Mouse (Mus musculus) ovary, postnatal 10 days (tissue): ENCODE results near the gene Hoxa6.

ENCODE experiments used
- DNase-seq: peaks from one replicate; pipeline ENCODE4 v3.0.0; 2022; ENCODE audit warnings: low spot score

Hoxa6 gene

DNA sequence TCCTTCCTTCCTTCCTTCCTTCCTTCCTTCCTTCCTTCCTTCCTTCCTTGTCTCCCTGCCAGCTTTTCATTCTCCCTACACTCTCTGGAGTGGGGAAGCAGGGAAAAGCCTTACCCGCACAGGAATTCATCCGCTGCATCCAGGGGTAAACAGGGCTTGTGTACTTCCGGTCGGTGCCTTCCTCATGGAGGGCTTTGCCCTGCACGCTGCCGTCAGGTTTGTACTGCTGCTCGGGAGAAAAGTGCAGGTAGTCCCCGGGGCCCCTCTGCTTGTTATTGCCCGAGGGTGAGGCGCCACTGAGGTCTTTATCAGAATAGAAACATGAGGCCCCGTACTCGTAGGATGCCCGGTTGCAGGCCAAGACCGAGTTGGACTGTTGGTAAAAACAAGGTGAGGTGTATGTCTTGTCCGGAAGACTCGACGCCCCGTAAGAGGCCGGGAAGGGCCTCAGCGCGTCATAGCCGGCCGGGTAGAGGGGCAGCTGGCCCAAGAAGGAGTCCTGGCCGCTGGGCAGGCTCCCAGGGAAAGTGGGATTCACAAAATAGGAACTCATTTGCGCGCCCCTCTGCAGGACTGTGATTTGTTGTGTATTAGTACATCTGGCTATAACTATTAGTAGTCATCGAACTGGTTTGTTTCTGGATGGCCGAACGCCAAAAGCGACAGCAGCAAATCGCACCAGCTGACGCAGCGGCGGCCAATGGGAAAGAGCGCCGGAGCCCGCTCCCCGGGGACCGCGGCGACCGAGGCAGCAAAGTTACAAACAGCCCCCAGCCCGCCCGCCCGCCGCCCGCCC, at the start of gene Hoxa6:
Gene Hoxa6, minus strand, starts transcription at position 651 of the 796 bp plus-strand sequence.
- DNase-seq: peak; percentile 21

DNA sequence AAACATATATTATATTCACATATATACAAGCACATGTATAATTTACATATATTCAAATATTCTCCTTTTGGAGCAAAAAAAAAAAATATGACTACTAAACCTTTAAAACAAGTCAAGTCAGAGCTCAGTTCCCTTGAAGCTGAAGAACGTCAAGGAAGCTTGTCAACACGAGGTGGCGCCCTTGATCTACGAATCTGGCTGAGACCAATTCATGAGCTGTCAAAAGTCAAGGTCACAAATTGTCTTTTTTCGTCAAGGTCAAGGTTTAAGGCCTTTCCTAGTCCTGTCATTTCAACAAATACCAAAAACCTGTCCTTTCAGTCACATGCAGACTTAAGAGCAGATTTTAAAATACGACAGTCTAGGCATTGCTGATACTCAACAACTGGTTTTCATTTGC, 48.4 kb upstream of the Hoxa6 start:
- no peak for DNase-seq

DNA sequence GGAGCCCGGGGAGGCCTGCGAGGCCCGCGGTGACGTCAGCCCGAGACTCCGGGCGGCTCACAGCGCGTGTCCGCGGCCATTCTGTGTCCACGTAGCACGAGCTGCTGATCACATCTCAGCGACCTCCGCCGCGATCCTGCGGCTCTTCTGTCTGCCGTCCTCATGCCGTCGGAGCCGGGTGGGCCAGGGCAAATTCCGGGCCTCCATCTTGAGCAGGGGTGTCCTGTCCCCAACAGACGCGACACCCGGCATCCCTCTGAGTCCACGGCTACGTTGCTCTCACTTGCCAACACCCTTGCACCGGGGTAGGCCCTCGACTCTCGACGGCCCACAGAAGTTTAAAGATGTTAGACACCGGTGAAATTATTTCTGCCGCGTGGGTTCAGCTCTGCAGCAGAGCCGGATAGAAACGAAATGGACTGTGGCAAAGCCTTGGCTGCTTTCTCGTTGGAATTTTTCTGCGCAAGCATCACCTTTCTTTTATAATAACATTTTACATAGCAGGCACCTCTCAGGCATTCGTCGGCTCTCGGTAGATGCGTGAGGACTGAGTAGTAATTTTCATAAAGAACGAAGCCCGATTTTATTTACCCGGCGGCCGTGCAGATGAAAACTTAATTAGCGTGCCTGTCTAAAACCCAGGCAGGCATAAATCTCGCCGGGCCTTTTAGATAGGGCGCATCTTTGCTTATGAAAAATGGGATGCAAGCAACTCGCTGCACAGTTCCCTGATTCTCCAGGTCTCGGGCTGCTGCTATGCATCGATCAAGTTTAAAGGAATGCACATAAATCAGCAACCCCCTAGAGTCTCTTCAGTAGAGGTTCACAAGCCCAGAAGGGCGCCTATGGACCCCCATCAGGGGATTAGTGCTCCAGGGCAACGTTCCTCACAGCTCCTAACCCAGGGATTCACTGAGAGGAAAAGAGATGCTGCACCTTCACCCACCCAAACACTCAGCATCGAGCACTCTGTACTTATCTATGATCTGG, 45.3 kb upstream of the Hoxa6 start:
- DNase-seq: no peak

DNA sequence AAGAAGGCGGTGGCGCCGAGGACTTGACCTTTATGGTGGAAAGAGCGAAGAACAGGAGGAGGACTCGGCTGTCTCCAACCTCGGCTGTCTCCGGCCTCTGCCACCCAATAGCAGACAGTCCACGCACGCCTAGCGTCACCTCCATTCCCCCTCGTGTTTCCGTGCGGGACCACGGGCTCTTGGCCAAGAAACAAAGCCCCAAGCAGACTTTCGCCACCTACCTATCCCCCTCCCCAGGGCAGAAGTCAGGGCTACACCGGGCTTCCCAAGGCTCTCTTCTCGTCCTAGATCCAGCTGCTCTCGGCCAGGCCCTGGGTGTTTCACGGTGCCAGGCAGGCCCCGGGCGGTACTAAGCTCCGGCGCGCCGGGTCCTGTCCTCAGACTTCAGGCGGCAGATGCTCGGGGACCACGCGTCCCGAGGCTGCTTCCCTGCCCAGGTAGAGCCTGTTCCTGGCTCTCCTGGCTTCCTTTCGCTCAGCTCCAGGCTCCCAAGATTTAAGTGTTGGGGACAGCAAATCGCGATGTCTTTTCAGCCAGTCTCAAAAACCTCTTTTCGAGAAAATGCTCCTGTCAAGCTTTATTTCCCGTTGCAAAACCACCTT, 44.4 kb upstream of the Hoxa6 start:
- DNase-seq: no peak

DNA sequence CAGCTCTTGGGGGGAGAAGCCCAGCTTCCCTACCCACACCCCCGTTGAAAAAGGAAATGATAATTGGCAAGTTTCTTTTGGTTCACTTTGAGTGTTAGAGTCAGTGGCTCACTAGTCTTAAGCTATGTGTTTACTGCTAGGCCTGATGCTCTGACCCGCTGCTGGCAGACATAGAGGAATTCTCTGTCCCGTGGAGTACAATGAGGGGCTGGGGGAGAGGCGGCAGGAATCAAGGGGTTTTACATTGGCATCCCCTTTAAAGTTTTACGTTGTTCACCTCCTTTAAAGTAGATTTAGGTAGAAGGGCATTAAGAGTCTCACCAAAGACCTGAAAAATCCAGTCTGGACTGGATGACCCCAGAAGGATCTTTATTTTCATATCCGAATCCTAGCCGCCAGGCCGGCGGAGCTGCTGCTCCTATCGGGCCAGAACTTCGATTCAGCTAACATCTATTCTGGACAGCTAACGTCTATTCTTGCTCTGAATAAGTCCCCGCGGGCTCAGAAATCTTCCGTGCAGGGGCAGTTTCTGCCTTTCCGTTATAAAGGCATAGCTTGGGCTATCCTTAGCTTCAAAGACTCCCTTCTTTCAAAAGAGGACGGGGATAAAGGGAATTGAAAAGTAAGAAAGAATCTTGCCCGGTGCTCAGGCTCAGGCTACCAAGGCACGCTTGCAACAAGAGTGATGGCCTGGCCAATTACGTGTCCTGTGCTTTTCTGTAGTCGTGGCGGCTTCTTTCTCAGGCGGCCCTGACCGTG, 43.7 kb upstream of the Hoxa6 start:
- no peak for DNase-seq

DNA sequence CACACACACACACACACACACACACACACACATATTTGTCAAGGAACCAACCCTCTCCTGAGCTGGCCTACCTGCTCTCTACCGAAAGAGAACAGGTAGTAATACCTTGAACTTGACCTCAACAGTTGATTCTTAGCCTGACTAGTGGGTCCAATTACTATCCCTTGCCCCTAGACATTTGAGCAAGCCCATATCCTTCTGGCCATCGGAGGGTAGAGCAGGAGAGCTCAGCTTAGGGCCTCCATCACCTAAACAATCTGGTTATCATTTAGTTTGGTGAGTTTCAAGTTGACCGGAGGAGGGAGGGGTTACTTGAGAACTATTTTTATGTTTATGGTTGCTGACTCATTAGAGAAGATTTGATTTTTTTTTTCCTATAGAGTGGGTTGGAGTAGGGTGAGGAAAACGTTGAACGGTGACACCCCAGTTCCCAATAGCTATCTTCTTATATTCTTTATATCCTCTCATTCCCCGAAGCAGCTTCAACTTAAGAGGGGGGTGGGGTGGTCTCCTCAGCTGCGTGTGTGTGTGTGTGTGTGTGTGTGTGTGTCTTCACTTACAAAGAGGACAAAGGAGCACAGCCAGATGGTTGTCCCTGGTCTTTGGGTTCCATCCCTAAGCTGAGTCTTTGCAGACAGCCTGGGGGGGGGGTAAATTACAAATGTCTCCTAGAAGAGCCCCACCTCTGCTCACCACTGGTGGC, 42.8 kb upstream of the Hoxa6 start:
- no peak for DNase-seq

DNA sequence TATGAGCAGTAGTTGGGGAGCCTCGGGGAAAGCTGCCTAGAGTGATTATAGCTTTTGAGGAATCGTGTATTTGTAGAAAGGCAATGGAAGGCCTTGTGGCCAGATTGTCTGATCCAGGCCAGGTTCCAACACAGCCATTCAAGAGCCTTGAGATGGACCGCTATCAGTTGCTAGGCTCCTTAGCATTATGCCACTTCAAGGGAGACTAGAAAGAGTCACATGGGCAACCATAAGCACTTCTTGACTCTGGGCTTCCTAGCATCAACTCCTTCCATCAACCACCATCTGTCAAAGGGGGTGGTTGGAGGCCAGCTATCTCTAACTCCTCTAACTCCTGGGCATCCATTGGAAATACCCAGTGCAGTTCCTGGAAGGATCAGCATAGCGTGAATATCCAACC, 41.3 kb upstream of the Hoxa6 start:
- DNase-seq: no peak

DNA sequence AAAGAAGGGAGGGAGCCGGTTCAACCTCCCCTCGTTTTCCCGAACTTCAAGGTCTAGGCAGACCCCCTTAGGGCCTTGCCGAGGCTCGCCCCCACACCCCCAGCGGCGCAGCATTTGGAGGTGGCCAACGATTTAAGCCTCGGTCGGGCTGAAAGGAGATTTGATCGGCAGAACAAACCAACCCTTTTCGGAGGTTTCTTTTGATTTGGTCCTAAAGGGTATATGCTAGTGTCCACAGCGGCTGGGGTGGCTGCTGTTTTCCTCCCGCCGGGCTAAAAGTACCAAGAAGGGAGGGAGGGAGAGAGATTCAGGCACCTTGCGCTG, 40.9 kb upstream of the Hoxa6 start:
- DNase-seq: no peak

DNA sequence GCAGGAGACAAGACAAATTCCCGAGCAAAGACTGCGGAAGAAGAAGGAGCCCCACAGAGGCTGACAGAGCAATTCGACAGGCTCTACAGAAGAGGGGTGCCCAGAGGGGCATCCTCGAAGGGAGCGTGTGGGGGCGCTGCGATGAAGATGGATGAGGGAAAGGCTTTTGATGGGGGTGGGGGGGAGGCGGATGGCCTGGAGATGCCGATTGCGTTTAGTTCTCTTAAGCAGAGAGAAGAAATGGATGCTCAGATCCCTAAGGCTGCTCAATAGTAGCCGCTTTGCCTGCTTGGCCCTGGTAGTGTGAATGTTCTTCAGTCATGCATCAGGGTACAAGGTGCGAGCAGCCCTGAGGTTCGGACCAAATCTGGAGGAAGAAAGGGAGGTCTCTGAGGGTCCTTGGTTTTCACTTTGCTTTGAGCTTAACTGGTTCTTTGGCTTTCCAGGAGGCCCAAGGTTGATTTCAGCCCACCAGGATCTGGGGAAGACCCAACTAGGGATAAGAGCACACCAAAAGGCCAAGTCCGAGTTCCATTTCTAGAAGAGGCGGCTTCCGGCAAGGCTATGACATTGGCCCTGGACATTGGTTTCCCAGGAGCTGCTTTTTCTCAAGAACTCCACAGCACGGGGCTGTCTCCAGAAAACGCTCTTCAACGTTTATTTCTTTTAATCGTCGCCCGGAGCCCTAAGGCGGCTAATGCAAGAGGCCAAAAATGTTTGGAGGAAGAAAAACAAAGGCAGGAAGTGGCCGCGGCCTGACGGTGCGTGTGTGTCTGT, 40.3 kb upstream of the Hoxa6 start:
- DNase-seq: no peak

DNA sequence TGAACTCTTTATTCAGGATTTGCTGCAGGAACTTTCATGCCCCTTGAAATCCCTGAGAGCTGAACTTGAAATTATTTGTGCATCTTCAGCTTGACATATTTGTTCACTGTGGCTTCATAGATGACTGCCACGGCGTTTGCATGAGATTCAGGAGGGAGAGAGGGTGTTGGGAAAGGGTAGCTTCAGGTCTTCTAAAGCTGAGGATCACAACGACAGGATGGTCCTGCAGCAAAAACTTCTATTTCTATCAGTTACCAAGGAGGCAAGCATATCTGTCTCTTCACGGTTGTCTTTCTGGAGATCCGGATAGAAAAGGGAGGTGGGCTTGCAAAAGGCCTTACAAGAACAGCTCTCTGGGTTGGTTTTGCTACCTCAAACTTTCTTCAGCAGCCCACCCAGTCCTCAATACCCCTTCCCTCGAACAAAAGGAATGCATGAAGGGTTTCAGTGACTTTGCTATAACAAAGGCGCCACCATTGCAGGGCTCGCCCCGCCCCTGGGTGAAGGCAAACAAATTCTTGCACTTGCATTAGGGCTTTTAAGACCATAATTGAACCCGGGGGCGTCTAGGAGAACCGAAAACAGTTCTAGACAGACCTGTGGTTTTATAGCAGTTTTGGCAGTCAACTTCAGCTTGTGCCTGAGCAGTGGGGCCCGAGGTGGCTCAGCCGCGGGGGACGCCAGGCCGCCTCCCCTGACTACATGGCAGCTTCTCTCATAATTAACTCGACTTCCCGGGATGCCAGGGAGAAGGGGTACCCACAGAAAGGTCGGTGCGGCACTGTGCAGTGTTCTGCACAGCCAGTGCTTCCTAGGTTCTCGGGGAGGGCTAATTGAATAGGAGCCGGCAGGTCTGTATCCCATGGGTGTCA, 39.5 kb upstream of the Hoxa6 start:
- DNase-seq: no peak

DNA sequence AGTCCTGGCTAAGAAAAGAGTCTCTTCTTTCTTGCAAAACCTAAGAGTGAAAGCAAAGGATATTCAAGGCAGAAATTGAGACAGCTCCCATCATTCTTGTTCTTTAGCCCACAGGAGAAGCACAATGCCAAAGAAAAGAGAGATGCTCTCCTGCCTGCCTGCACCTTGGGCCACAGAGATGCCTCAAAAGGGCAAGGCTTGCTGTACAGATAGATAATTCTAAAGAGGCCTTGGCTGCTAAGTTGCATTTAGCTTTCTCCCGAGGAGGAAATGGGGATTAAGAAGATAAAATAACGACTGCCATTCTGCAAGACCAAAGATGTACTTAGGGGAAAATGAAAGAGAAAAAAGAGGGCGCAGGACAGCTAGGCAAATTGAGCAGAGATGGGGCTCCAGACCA, 38.4 kb upstream of the Hoxa6 start:
- no peak for DNase-seq

DNA sequence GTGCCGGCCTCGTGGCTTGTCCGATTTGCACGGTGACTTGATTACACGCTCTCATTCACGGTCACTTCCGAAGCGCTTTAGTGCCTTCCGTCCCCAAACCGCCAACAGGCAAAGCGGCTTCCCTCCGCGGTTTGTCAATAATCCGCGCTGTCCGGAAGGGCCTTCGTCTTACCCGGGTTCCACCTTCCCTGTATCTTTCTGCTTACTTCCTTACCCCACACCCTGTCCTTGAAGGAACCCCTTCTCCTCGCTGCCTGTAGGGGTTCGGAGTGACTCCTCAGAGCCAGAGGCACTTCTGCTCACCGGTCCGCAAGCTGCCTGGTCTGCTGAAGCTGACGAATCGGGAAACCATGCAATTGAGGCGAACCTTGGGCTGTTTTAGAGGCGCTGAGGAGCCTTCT, 37.9 kb upstream of the Hoxa6 start:
- DNase-seq: no peak

DNA sequence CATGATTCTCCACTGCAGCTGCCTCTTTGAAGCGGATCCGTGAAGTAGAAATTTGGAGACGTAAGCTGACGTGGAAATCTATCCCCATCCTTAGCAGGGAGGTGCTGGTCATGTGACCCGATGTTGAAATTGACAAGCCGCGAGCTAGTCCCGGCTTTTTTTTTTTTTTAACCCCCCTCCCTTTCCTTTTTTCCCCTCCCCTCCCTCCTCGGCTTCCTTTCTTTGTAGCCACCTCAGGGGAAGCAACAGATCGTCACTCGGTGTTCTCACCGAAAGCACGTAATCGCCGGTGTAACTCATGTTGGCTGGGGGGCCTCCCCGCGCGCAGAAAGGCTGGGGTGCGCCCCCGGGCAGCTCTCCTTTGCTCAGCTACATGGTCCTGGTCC, 37.2 kb upstream of the Hoxa6 start, which contains the start of gene Hoxa11:
Gene Hoxa11, minus strand, starts transcription at position 54 of the 386 bp plus-strand sequence.
- no peak for DNase-seq

DNA sequence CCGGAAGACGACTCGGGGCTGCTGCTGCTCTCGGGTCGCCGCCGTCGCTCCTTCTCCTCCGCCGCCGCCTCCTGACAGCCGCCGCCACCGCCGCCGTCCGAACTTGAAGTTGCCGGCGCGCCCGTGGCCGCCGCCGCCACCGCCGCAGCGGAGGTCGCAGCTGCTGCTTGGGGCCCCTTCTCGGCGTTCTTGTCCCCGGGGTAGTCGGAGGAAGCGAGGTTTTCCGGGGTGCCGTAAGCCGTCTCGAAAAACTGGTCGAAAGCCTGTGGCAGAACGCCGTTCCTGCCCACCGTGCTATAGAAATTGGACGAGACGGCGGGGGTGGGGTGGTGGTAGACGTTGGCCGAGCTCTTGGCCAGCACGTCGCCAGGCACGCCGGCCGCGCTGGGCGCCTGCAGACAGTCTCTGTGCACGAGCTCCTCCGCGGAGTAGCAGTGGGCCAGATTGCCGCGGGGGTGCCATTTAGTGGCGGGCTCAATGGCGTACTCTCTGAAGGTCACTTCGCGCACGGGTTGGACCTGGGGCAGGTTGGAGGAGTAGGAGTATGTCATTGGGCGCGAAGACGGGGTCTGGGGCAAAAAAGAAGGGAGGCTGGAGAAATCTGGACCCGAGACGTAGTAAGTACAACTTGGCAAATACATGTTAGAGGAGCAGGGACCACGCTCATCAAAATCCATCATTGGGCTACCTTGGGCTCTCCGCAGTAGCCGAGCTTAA, 36.7 kb upstream of the Hoxa6 start:
- DNase-seq: peak; percentile 11

DNA sequence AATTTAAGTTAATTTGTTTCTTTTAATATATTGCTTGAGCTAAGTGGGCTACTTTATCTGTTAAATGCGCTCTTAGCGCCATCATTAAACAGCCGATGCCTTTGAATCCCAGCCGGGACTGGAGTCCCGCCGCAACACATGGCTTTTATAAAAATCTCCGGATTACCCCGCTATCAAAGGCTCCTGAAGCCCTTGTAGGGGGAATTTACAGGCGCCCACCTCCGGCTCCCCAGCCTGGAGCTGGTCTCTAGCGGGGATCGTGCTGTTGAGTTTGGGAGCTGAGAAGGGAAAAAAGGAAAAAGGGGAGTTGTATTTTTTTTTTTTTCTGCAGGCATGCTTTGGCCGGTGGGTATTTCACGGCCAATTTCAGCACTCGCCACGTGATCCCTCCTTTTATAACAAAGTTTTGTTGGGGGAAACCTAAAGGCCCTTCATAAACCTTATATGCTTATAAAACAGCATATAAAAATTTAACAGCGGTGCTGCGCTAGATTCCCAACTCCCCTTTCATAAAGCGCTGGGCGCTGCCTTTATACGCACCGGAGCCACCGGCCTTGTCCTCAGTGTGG, 36.0 kb upstream of the Hoxa6 start:
- no peak for DNase-seq

DNA sequence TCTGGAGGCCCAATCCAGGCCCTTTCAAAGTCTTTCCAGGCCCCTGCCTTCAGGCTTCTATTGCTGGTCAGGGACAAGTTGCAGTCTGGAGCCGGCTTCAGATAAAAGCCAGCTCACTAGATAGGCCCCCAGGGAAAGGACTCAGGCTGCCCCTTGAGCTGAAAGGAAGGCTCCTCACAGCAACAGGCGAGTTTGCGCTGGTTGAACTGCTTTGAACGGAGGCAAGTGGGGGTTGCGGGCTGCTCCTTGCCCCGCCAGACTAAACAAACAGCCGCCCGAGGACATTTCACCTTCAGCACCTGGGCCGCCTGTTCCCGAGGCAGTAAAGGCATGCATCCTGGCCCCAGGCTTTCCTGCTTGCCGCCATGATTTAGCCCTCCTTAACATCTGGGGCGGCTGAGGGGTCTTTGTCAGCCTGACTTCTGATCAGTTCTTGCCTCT, 35.2 kb upstream of the Hoxa6 start:
- no peak for DNase-seq

DNA sequence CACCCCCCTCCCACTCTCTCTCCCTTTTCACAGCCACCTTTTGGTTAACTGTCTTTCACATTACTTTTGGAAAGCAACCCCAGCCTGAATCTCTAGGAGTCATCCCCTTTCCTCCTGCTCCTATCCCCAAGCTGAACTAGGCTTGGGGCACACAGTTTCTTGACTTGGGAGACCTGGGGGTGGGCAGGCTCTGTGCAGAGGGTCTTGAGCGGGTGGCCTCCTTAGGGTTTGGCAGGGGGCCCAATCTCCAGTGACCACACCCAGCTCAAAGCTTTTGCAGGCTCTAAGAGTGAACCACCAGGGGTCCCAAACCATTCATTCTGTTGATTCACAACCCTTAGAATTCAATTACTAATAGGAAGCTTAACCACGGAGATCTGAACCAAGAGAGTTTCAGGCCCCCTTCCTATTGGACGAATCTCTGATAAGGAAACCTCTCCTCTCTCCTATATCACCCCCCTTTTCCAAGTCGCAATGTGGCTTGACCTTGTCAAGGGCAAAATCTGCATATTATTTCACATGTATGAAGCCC, 34.3 kb upstream of the Hoxa6 start:
- no peak for DNase-seq

DNA sequence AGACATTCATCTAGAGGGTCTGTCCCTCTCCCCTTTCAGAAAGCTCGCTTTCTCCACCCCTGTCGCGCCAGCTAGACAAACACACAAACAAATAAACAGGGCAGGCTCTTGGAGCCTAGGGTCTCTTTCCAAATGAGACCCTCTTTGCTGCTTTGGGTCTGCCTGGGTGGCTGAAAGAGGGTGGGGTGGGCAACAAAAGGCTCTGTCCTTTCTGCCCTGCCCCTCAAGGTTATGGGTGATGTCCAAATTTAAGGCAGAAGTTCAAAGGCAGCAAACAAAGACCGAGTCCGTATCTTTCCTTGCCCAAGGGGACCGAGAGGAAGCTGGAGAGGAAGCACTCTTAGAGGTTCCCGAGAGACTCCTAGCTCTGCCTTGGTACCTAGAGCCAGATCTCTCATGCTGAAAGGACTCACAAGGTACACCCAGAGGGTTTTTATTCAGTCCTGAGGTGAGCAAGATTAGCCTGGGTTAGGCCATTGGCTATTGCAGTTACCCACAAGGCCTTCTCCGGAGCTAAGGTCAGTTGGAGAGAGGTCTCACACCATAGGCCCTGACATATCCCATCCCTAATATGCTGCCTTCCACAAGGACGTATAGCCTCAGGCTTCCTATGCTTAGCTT, 32.6 kb upstream of the Hoxa6 start:
- DNase-seq: no peak
